Mouse (Mus musculus) mouse trophoblast stem cell (cell line): ENCODE data around the gene Ppp1r37.
"Not testable (repeated sequence)": the region's sequence is repeated elsewhere in the genome, so short reads cannot be mapped to it uniquely, and the experiment has no call there.

ENCODE experiments used
- in situ Hi-C, 2 experiments: fragments of 300-500 bp; cut with MseI, MboI; formaldehyde crosslinking; loops; 2 replicates in 1 of 2; 3 replicates in 1 of 2; pipeline ENCODE4 v1.15.1; 2025

The Ppp1r37 gene

GRCm38 (mm10) chr7:19562643-19563410 lies at the start of gene Ppp1r37:
Gene Ppp1r37, minus strand, starts transcription at chr7:19563076.
- in situ Hi-C loops: loop anchor here in 1 of 2 experiments (10.0 kb wide), 1 partner anchor 58 kb away; the partner anchor contains the start of genes Bloc1s3 and Trappc6a

- in situ Hi-C loops: no loop called here
These were observed 48.1 kb upstream of the Ppp1r37 start for GRCm38 (mm10) chr7:19610969-19611368.

- in situ Hi-C loops: no loop called here
These were observed 46.9 kb upstream of the Ppp1r37 start for GRCm38 (mm10) chr7:19609641-19610332.

- in situ Hi-C loops: no loop called here
These were observed 44.4 kb upstream of the Ppp1r37 start for GRCm38 (mm10) chr7:19607291-19607690.

- in situ Hi-C loops: not testable (repeated sequence)
These were observed 41.8 kb upstream of the Ppp1r37 start for GRCm38 (mm10) chr7:19604606-19605214.

GRCm38 (mm10) chr7:19603849-19604605 lies 41.2 kb upstream of the Ppp1r37 start, which contains the start of gene Clasrp:
Gene Clasrp, minus strand, starts transcription at chr7:19604486.
- in situ Hi-C loops: no loop called here

- in situ Hi-C loops: no loop called here
These were observed 40.2 kb upstream of the Ppp1r37 start for GRCm38 (mm10) chr7:19603055-19603454.

GRCm38 (mm10) chr7:19600562-19600961 lies 37.7 kb upstream of the Ppp1r37 start:
- in situ Hi-C loops: no loop called here

- in situ Hi-C loops: no loop called here
These were observed 30.3 kb upstream of the Ppp1r37 start for GRCm38 (mm10) chr7:19593061-19593730.

GRCm38 (mm10) chr7:19589917-19590316 lies 27.0 kb upstream of the Ppp1r37 start:
- in situ Hi-C loops: no loop called here

GRCm38 (mm10) chr7:19589207-19589606 lies 26.3 kb upstream of the Ppp1r37 start:
- in situ Hi-C loops: no loop called here

GRCm38 (mm10) chr7:19586269-19586668 lies 23.4 kb upstream of the Ppp1r37 start:
- in situ Hi-C loops: no loop called here

GRCm38 (mm10) chr7:19580634-19581033 lies 17.8 kb upstream of the Ppp1r37 start:
- in situ Hi-C loops: no loop called here

GRCm38 (mm10) chr7:19579751-19580150 lies 16.9 kb upstream of the Ppp1r37 start:
- in situ Hi-C loops: no loop called here

GRCm38 (mm10) chr7:19578436-19578835 lies 15.6 kb upstream of the Ppp1r37 start:
- in situ Hi-C loops: no loop called here

- in situ Hi-C loops: no loop called here
These were observed 15.1 kb upstream of the Ppp1r37 start for GRCm38 (mm10) chr7:19577877-19578414.

GRCm38 (mm10) chr7:19577141-19577852 lies 14.4 kb upstream of the Ppp1r37 start, which contains the start of the genes Zfp296 and Gemin7:
Gene Zfp296, plus strand, starts transcription at chr7:19577287.
Gene Gemin7, minus strand, starts transcription at chr7:19577595.
- in situ Hi-C loops: no loop called here

- in situ Hi-C loops: no loop called here
These were observed 12.7 kb upstream of the Ppp1r37 start for GRCm38 (mm10) chr7:19575559-19575958.

- in situ Hi-C loops: no loop called here
These were observed 10.9 kb upstream of the Ppp1r37 start for GRCm38 (mm10) chr7:19573776-19574140.
